Mouse (Mus musculus): Measurements from ENCODE around the gene Cpeb3.

DNA sequence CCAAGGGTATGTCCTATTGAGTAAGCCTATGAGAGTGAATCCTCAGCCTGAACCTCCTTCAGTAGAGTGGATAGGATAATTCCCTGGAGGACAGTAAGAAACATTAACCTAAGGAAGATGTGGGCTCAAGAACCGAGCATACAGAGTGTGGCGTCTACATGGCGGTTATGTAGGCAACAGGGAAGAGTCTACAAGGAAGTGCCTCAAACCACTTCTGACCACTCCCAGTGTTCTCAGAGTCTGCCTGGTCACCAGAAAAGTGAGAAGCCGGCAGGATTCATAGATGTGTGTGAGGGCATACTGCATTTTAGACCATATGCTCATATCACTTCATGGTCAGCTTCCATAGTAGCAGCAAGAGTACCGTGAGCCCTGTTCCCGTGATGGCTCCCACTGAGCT is 159.9 kb downstream of the Cpeb3 start:
- no peak for TF ChIP-seq CTCF (IDR thresholded peaks at IDR 0.05; ENCODE audit: low read depth, low read length)
- no peak for TF ChIP-seq GATA1 (IDR thresholded peaks at IDR 0.05; ENCODE audit: borderline replicate concordance, low read length)
- TF ChIP-seq TAL1 (conservative IDR thresholded peaks at IDR 0.05; ENCODE audit: low read depth, low read length), result no peak
- no peak for TF ChIP-seq POLR2AphosphoS5 (IDR thresholded peaks at IDR 0.05; ENCODE audit: insufficient replicate concordance, low read depth, low read length)
- no peak for TF ChIP-seq GATA2 (IDR thresholded peaks at IDR 0.05; ENCODE audit: borderline replicate concordance, low read depth, low read length)
